Mouse (Mus musculus) kidney, postnatal 4 days (tissue): ENCODE measurements around the gene Ghr.

Source experiments
- DNase-seq, 2 experiments: peaks; one replicate each; pipeline ENCODE4 v3.0.0; 2021; ENCODE audit warnings: mixed read lengths in 2 of 2

The Ghr gene

GRCm38 (mm10) chr15:3444448-3445020 is 138.8 kb downstream of the Ghr start:
- DNase-seq = no peak

DNA sequence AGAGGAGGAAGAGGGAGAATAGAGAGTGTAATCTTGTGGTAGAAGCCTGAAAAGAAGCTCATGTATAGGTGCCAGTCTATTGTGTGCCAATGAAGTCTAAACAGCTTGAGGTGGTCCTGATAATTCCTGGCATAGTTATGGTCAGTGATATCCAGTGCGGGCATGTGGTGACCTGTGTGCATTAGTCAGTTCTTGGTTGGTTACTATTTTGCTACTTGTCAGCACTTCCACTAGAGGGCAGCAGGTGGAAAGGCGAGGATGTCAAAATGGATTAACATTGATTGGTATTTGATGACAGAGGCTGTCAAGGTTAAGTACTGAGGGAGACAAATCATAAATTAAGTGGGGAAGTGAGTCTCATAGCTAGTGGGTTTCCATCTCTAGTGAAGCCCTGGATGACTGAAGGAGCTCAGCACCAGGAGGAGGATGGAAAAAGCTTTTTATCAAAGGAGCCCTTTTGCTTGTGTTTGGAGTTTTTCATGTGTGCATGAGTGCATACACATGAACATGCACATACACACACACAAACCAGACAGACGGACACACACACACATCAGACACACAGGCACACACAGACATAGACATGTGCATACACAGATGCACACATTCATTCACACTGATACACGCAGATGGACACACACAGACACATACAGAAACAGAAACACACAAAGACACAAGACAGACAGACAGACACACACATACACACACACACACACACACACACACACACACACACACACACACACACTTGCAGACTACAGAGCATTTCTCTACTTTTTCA is 141.6 kb downstream of the Ghr start:
- peak; percentile 35 to 44 for DNase-seq

DNA sequence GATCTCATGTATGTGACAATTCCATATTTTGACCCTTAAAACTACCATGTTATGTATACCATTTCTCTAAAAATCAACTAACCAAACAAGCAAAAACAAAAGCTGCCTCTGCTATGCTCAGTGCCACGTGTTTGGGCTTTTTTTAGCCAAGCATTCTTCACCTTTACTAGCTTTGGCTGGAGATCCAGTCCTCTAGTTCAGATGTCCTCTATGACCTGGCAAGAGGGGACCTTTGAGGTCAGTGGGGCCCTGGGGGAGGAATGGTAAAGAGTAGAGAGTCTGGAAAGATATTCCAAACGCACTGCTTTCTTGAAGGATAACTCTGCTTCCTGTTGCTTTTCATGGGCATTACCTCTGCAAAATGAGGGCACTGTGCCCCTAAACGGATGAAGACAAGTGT is 145.9 kb downstream of the Ghr start:
- no peak for DNase-seq

DNA sequence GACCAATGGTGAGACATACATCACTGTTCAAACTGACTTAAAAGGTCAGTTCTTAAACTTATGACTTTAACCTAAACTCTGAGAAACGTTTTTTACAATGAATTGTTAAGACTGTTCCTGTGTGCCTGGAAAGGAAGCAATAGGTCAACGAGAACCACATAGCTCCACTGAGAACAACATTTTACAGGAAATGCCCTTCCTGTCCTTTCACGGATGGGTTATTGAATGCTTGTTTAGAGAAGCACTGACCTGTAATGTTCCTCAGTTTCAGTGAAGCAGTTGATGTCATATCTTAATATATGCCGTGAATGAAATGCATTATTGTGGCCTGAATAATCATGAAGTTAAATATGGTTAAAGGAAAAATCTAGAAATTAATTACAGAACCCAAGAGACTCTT is 147.7 kb downstream of the Ghr start:
- no peak for DNase-seq

DNA sequence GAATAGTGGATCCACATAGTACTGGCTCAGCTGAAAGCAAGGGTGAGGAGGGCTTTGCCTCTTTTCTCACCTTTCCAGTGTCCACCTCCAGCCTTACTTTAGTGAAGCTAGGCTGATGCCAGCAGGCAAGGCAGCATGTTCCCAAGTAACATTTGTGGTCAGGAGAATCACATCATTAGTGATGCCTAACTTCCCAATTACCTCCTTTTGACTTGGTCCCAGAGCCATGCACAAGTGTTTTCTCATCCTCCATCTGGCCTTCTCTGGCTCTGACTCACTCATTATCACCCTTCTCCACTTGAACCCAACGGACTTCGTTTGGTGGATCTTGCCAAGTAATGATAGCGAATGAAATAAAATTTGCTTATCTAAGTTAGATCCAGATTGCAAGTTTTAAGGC is 148.8 kb downstream of the Ghr start:
- no peak for DNase-seq

GRCm38 (mm10) chr15:3433281-3433680 is 150.0 kb downstream of the Ghr start:
- peak; percentile 67 to 75 for DNase-seq

DNA sequence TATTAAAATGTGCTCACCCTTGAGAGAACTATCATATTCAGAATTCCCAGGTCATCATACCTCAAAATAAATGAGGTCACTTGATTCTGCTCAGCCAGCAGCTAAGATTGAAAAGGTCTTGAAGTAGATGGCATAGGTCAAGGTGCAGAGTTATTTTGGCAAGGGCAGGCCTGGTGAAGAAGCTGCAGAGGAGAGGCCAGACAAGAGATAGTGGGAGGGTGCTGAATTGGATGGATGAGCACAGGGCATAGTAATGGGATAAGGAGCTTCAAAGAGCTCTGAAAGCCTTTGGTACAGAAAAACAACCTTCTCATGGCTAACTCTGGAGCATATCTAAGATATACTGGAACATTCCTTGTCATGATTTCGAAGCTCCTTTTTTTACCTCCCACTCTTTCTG is 150.5 kb downstream of the Ghr start:
- no peak for DNase-seq

DNA sequence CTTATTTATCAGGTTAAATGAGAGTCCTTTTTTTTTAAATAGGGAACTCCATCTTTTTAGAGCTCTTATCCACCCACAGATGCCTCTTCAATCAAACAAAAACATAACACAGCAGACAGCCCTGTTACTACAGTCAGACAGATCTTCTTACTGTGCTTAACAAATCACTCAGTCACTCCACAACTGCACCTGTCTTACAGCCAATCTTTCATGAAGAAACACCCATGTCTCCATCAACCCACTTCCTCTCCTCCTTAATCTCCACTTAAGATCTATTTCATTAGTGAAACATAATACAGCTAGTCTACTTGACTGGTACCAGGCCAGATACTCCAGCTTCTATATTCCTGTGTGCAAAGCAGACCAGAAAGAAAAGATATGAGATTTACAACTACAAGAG is 153.9 kb downstream of the Ghr start:
- DNase-seq = no peak

DNA sequence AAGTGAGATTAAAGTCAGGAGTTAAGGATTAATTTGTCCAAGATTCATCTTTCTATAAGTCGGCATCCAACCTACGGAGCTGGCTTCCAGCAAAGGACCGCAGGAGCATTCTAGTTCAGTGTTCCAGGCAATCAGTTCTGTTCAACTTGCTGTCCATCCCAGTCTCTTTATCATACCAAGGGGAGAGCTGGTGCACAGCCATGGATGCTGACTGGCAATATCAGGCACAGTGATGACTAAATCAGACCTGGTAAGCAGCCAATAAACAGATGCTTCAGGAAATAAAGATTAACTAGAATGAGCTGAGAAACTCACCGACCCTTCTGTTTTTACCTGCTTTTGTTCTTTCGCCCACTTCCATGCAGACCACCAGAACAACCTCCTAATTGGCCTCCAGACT is 154.3 kb downstream of the Ghr start:
- no peak for DNase-seq

DNA sequence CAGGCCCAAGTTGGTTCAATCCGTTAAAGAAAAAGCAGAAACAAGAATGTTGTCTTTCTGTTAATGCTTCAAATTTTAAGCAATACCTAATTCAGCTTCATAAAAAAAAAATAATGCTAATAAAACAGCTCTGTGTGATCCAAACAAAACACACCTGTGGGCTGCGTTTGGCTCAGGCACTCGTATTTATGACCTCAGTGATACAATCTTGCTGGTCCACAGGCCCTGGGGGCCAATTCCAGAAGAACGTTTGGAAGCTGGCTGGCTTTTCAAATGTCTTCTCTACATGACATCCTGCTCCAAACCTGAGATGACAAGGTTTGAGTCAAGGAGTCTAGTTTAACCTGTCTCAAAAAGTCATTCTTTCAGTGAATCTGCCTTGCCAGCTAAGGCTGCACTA is 156.9 kb downstream of the Ghr start:
- DNase-seq = no peak

GRCm38 (mm10) chr15:3423177-3423576 is 160.1 kb downstream of the Ghr start:
- peak; percentile 22 to 29 for DNase-seq

DNA sequence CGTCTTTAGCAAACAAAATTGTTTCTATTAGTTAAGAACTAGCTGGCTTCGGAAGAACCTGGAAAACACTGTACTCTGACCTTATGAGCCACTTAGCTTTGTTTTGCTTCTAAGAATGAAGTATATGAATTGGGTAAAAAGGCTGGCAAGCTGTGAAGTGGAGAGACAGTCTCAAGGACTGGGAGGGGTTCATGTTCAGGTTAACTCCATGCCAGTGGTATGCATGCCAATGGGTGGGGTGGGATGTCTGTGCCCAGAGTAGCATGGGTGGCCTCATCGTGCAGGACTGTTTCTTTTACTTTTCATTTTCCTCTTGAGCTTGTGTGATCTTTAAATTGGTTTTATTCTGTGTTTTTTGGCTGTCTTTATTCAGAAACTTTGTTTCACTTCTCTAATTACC is 165.6 kb downstream of the Ghr start:
- no peak for DNase-seq

DNA sequence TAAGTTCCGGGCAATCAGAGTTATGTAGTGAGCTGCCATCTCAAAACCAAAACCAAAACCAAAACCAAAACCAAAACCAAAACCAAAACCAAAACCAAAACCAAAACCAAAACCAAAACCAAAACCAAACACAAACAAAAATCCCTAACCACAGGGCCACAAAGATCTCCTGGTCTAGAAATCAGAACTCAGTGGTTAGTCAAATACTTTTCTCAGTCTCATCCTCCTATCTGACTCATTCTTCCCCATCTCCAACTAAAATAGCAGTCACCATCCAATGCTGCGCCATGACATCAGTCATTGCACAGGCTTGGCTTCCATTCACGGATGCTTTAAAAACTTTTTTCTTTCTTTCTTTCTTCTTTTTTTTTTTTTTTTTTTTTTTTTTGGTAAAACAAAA is 170.2 kb downstream of the Ghr start:
- no peak for DNase-seq

DNA sequence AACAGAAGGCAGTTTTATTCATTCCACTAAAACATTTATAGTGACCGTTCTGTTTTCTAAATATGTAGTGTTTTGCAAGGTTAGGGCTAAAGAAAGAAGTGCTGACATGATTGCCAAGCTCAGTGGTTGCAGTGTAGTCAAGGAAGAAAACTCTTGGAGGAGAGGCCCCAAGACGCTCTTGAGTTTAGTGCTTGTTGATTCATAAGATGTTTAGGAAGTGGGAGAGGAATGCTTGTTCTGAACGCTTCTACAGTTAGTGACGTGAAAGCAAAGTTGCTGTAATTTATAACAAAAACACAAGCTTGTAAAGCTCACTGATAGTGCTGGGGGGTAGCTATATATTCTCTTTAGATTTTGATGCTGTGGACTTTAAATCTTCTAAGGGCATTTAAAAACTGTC is 174.8 kb downstream of the Ghr start:
- DNase-seq = no peak

DNA sequence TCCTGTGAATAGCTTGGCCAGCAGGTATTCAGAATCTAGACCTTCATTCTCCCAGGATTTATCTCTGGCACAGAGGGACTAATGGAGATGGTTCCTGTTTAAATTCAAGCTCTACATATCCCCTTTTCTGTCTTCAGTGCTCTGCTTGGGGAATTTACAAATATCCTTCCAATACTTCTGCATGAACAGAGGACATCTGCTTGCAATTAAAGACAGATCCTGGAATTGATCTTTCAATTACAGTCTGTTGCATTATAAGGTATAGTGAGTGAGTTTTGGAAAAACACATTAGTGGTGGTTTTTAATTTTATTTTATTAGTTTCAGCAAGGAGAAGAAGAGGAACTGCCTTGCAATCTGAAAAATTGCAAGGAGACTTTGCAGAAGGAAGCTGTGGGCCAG is 184.1 kb downstream of the Ghr start:
- no peak for DNase-seq

GRCm38 (mm10) chr15:3397369-3398100 is 185.8 kb downstream of the Ghr start:
- DNase-seq = no peak

- DNase-seq = no peak
Observed at GRCm38 (mm10) chr15:3396149-3396548, 187.1 kb downstream of the Ghr start.

DNA sequence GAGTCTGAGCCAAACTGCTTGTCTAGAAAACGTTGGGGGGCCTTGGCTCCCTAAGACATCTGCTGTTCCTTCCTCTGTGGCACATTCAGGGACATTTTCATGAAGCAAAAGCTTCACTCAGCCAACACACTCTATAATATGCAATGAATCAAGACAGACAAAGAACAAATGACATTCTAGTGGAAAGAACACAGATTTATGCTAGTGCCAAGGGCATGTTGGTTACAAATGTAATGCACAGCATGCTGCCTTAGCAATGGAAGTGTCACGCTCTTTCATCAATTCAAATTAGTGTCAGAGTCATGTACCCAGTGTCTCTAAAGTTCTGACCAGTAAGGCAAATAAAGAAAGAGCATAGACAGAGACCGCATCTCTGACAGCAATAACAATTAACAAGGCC is 187.6 kb downstream of the Ghr start:
- DNase-seq = no peak

- DNase-seq = no peak
Observed at GRCm38 (mm10) chr15:3390722-3391121, 192.6 kb downstream of the Ghr start.

DNA sequence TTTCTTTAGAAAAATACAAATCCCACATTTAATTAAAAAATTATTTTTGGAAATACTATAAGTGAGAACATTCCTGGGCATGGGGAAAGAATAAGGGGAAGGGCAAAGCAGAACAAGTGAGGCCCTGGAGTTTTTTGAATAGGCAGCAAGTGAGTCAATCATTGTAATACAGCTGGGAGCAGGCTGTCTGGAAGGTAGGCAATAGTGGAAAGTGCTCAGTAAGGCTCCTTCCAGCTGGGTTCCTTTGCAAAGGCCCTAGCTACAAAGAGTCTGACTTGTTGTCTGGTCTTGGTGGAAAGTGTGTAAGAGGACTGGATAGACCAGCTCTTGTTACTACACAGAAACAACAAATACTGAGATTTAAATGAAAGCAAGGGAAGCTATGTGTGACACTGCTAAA is 194.3 kb downstream of the Ghr start:
- no peak for DNase-seq

- DNase-seq = no peak
Observed at GRCm38 (mm10) chr15:3388485-3388884, 194.8 kb downstream of the Ghr start.

GRCm38 (mm10) chr15:3383788-3384187 is 199.5 kb downstream of the Ghr start:
- DNase-seq = no peak

DNA sequence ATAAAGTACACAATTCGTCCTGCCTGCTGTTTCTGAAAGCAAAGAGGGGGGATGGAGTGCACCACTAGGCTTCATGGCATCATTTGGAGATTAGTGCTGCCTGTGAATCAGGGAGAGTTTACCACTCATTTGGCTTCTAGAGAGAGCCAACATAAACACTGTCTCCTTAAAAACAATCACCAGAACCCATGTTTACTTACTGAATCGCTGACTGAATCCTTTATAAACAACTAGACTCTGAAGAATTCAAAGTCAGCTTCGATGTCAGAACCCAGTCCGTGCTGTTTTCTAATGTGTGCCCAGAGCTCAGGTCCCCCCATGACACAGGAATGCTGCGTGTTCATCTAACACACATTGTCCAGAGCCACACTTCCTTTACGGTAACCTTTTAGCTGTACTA is 201.9 kb downstream of the Ghr start:
- no peak for DNase-seq

DNA sequence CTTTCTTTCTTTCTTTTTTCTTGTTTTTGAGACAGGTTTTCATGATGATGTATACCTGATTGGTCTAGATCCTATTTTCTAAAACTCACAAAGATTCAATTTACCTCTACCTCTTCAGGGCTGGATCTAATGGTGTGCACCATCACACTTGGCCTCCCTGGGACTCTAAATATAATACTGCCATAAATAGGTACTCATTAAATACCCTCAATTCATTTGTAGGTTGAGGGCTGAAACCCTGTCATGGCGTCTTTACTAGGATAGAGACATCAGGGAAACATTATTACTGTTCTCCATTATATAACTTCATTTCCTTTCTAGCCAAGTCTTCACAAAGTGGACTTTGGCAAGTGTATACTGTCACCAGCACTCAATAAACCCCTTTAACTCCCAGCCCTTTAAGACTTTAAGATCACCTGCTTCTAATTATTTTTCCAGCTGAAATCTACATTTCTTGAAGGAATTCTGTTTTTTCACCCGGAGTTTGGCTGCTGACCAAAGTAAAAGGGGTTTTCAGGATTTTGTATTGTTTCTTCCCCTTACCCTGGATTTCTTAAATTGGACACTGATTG is 214.9 kb downstream of the Ghr start:
- DNase-seq = no peak
